In the genomic region with DNA sequence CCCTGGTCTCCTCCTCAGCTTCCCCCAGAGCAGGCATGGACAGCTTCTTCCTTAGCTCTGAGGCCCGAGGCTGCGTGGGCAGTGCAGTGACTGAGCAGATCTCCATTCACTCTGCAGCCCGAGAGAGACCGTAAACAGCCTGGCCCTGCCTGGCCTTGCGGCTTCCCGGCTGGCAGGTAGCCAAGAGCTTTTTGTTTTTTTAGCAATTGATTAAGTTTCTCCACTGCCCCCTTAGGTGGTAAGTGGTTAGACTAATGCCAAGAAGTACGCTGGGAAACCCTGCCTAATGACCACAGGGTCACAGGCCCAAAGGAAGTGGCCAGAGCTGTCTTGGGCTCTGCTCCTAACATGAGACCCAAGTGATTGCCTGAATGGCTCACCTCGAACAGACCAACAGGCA, we compare ENCODE assay signal across 8 mouse cellular contexts. TPM values are rescaled to one million over a fixed set of nuclear protein-coding genes. Genes with fewer than 3 reads are reported as not detected.
DNase-seq lines count a peak whose midpoint lies in the region; ATAC-seq lines count a peak whose summit lies in the region.

No protein-coding gene starts in this region.

- peak; percentile 61 for ATAC-seq in forebrain, embryonic 16.5 days
- no peak for ATAC-seq in hindbrain, embryonic 13.5 days (ENCODE audit: low FRiP score)
- ATAC-seq in limb, embryonic 11.5 days (ENCODE audit: insufficient number of reproducible peaks, low FRiP score, low TSS enrichment, low read depth) = no peak
- 0 out of 2 replicates have a peak, but pooled peaks have one; percentile 16 for ATAC-seq in midbrain, embryonic 13.5 days

- H3K36me3 ChIP-seq in forebrain, embryonic 16.5 days (ENCODE audit: control insufficient read depth, insufficient read depth) = no peaks in the 10 kb centered on the region
- H3K36me3 ChIP-seq in hindbrain, embryonic 13.5 days = no peaks in the 10 kb centered on the region
- H3K36me3 ChIP-seq in limb, embryonic 11.5 days (ENCODE audit: control insufficient read depth, insufficient read depth, low read length) = peaks cover 6% of the 10 kb centered on the region; the same call in 1 of the 2 replicates
- H3K36me3 ChIP-seq in midbrain, embryonic 13.5 days = no peaks in the 10 kb centered on the region

- no peaks in the 10 kb centered on the region for H3K9me3 ChIP-seq in forebrain, embryonic 16.5 days (ENCODE audit: control insufficient read depth, low read length)
- no peaks in the 10 kb centered on the region for H3K9me3 ChIP-seq in hindbrain, embryonic 13.5 days
- no peaks in the 10 kb centered on the region for H3K9me3 ChIP-seq in limb, embryonic 11.5 days (ENCODE audit: control insufficient read depth, low read length)
- no peaks in the 10 kb centered on the region for H3K9me3 ChIP-seq in midbrain, embryonic 13.5 days

- H3K4me2 ChIP-seq in forebrain, embryonic 16.5 days (ENCODE audit: low read length) = no peak overlapping the region
- H3K4me2 ChIP-seq in hindbrain, embryonic 13.5 days = no peak overlapping the region
- 0 out of 2 replicates have a peak overlapping the region, but pooled peaks have one; percentile 4 for H3K4me2 ChIP-seq in limb, embryonic 11.5 days (ENCODE audit: low read depth, severe bottlenecking)
- no peak overlapping the region for H3K4me2 ChIP-seq in midbrain, embryonic 13.5 days (replicated peaks)

- peak overlapping the region; percentile 30; the same call in 1 of the 2 replicates for H3K27ac ChIP-seq in forebrain, embryonic 16.5 days (ENCODE audit: low read length)
- peak overlapping the region; percentile 71 for H3K27ac ChIP-seq in hindbrain, embryonic 13.5 days
- H3K27ac ChIP-seq in limb, embryonic 11.5 days (replicated peaks; ENCODE audit: low read depth, low read length) = peak overlapping the region; percentile 61; the same call in 1 of the 2 replicates
- peak overlapping the region; percentile 35; the same call in 1 of the 2 replicates for H3K27ac ChIP-seq in midbrain, embryonic 13.5 days

- no peak overlapping the region for H3K4me3 ChIP-seq in forebrain, embryonic 16.5 days (replicated peaks; ENCODE audit: low read length)
- H3K4me3 ChIP-seq in hindbrain, embryonic 13.5 days = no peak overlapping the region
- H3K4me3 ChIP-seq in limb, embryonic 11.5 days (ENCODE audit: low read depth, low read length) = no peak overlapping the region
- no peak overlapping the region for H3K4me3 ChIP-seq in midbrain, embryonic 13.5 days (replicated peaks)

- peak; percentile 68 for DNase-seq in urinary bladder, postnatal 14 days (ENCODE audit: low spot score)
- no peak for DNase-seq in urinary bladder, adult 2 months (ENCODE audit: low spot score)
- DNase-seq in limb, embryonic 11.5 days (ENCODE audit: low spot score) = peak; percentile 40
- DNase-seq in urinary bladder, postnatal 4 days (ENCODE audit: low spot score in 2 of 2) = peak; percentile 59 to 73
- DNase-seq in spleen, postnatal 14 days (ENCODE audit: low spot score in 2 of 2) = no peak

- H3K4me1 ChIP-seq in forebrain, embryonic 16.5 days (replicated peaks; ENCODE audit: control insufficient read depth, insufficient read depth, low read length) = peaks cover 32% of the 10 kb centered on the region
- peaks cover 51% of the 10 kb centered on the region for H3K4me1 ChIP-seq in hindbrain, embryonic 13.5 days (replicated peaks)
- peaks cover 37% of the 10 kb centered on the region for H3K4me1 ChIP-seq in limb, embryonic 11.5 days (ENCODE audit: control insufficient read depth, insufficient read depth, low read length)
- peaks cover 29% of the 10 kb centered on the region for H3K4me1 ChIP-seq in midbrain, embryonic 13.5 days (replicated peaks)

- peak overlapping the region; percentile 12; the same call in 1 of the 2 replicates for H3K9ac ChIP-seq in forebrain, embryonic 16.5 days (replicated peaks; ENCODE audit: low read depth, low read length)
- peak overlapping the region; percentile 57 for H3K9ac ChIP-seq in hindbrain, embryonic 13.5 days
- H3K9ac ChIP-seq in limb, embryonic 11.5 days (ENCODE audit: low read length) = peak overlapping the region; percentile 45; the same call in 1 of the 2 replicates
- H3K9ac ChIP-seq in midbrain, embryonic 13.5 days (replicated peaks) = 0 out of 2 replicates have a peak overlapping the region, but pooled peaks have one; percentile 33

- no peaks in the 10 kb centered on the region for H3K27me3 ChIP-seq in forebrain, embryonic 16.5 days (replicated peaks; ENCODE audit: control insufficient read depth, insufficient read depth, low read length)
- no peaks in the 10 kb centered on the region for H3K27me3 ChIP-seq in hindbrain, embryonic 13.5 days
- H3K27me3 ChIP-seq in limb, embryonic 11.5 days (ENCODE audit: control insufficient read depth, insufficient read depth, low read length) = no peaks in the 10 kb centered on the region
- no peaks in the 10 kb centered on the region for H3K27me3 ChIP-seq in midbrain, embryonic 13.5 days

- WGBS in forebrain, embryonic 16.5 days = 16% methylated on average over 8 of the region's 8 CpGs
- WGBS in hindbrain, embryonic 13.5 days = 31% methylated on average over 8 of the region's 8 CpGs
- 45% methylated on average over 8 of the region's 8 CpGs for WGBS in limb, embryonic 11.5 days
- 41% methylated on average over 8 of the region's 8 CpGs for WGBS in midbrain, embryonic 13.5 days

RNA-seq across cellular contexts. Expression of a gene that starts 47.7 kb away (rescaled TPM):
- 7.3 and 18.1 TPM in 2 replicates for polyA plus RNA-seq in urinary bladder, adult 2 months (2012; rRNA removed)
- 1.8 and 2.3 TPM in 2 replicates for polyA plus RNA-seq in forebrain, embryonic 16.5 days (2015; fragmentation: Nextera tagmentation; extraction: Ambion mirVana)
- polyA plus RNA-seq in hindbrain, embryonic 13.5 days (2015; fragmentation: Nextera tagmentation; extraction: Ambion mirVana) = 1.4 and 2.0 TPM in 2 replicates
- 7.2 and 7.9 TPM in 2 replicates for polyA plus RNA-seq in limb, embryonic 11.5 days (2014; fragmentation: Nextera tagmentation; extraction: Ambion mirVana)
- 1.5 and 1.7 TPM in 2 replicates for polyA plus RNA-seq in midbrain, embryonic 13.5 days (2015; fragmentation: Nextera tagmentation; extraction: Ambion mirVana)

Comparison
In these comparisons a context has a peak if more than half of its experiments do, and no peak if none do; other contexts are left out.
1. DNase-seq: peak in urinary bladder, postnatal 14 days (single experiment), limb, embryonic 11.5 days (single experiment) and urinary bladder, postnatal 4 days (2 of 2); none in urinary bladder, adult 2 months (single experiment) and spleen, postnatal 14 days (0 of 2).
2. ATAC-seq: peak in forebrain, embryonic 16.5 days (single experiment) and midbrain, embryonic 13.5 days (single experiment); none in hindbrain, embryonic 13.5 days (single experiment) and limb, embryonic 11.5 days (single experiment).
3. Peak in every context shown above with its lines, with median percentiles within 50 percentile points of each other: H3K27ac ChIP-seq and H3K9ac ChIP-seq.